Mouse (Mus musculus): ENCODE data around the gene Maml3. TPM values are rescaled to one million over a fixed set of nuclear protein-coding genes. Genes with fewer than 3 reads are reported as not detected.

The Maml3 gene
- polyA plus RNA-seq, 1 experiment from 2014 or later: 1.5 TPM

DNA sequence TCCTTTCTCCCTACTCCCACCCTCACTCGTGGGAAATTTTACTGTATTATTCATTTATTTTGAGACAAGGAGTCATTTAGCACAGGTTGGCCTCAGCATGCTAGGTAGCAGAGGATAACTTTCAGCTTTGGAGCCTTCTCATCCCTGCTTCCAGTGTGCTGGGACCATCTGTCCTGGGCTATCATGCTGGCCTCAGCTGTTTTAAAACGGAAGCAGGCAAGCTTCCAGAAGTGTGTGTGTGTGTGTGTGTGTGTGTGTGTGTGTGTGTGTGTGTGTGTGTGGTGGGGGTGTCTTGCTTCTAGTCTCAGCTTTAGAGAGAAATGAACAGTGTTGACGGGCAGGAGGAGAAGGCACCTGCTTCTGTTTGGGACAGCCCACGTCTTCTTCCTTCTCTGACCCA, 387.0 kb downstream of the Maml3 start:
- H3K4me3 ChIP-seq: no peak overlapping the region
- ATAC-seq: no peak
- peaks cover 47% of the 10 kb centered on the region for H3K4me1 ChIP-seq
- WGBS (ENCODE audit: insufficient replicate concordance): 66% methylated on average over 4 of the region's 4 CpGs
- H3K9ac ChIP-seq: no peak overlapping the region
- no peaks in the 10 kb centered on the region; the same call in 1 of the 2 replicates for H3K27me3 ChIP-seq (replicated peaks)
- no peak overlapping the region for H3K27ac ChIP-seq
- no peaks in the 10 kb centered on the region for H3K36me3 ChIP-seq
- no peaks in the 10 kb centered on the region for H3K9me3 ChIP-seq (replicated peaks)
- no peak overlapping the region for H3K4me2 ChIP-seq

DNA sequence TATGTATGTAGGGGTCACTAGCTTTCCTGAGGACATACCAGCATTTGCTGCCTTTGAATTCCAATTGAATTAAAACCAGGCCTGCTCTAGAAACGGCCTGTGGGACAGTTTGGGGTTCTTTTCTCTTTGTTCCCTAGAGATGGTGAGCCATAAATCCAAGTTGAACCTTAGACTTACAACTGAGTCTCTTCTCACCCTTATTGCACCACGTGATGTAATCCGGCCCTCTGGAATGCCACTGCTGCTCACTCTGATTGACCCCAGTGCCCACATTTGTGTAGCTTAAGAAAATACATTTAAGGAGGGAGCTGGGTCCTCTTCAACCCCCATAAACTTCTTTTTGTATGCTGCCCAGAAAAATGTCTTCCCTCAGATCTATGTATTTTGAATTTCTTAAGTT, 387.4 kb downstream of the Maml3 start:
- Histone ChIP-seq H3K4me1 (peaks cover 51% of the 10 kb centered on the region), H3K36me3 (no peaks in the 10 kb centered on the region), H3K27ac (no peak overlapping the region), H3K4me2 (no peak overlapping the region), H3K4me3 (no peak overlapping the region), H3K9ac (no peak overlapping the region), H3K9me3 (replicated peaks) (no peaks in the 10 kb centered on the region), H3K27me3 (replicated peaks) (no peaks in the 10 kb centered on the region; the same call in 1 of the 2 replicates)
- ATAC-seq: no peak
- WGBS (ENCODE audit: insufficient replicate concordance): 76% methylated on average over 3 of the region's 3 CpGs

DNA sequence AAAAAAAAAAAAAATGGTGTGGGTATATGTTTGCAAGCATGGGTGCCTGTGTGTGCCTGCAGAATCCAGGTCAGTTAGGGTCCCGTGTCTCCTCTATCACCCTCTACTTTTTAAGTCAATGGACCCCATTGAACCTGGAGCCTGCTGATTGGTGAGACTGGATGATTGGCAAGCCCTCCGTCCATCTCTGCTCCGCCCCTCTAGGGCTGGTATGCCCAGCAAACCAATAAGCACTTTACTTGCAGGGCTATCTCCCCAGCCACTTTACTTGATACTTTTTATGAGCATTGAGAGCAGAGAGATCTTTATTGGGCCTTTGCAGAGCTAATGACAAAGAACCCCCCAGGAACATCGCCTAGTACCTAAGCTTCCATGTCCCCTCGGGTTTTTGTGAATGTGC, 390.4 kb downstream of the Maml3 start:
- H3K4me3 ChIP-seq: no peak overlapping the region
- peak; percentile 50; the same call in 1 of the 2 replicates for ATAC-seq
- WGBS (ENCODE audit: insufficient replicate concordance): 66% methylated on average over 5 of the region's 5 CpGs
- no peaks in the 10 kb centered on the region for H3K27me3 ChIP-seq (replicated peaks)
- H3K36me3 ChIP-seq: no peaks in the 10 kb centered on the region
- H3K4me1 ChIP-seq: peaks cover 72% of the 10 kb centered on the region
- H3K4me2 ChIP-seq: no peak overlapping the region
- no peak overlapping the region for H3K9ac ChIP-seq
- no peaks in the 10 kb centered on the region for H3K9me3 ChIP-seq (replicated peaks)
- H3K27ac ChIP-seq: no peak overlapping the region

DNA sequence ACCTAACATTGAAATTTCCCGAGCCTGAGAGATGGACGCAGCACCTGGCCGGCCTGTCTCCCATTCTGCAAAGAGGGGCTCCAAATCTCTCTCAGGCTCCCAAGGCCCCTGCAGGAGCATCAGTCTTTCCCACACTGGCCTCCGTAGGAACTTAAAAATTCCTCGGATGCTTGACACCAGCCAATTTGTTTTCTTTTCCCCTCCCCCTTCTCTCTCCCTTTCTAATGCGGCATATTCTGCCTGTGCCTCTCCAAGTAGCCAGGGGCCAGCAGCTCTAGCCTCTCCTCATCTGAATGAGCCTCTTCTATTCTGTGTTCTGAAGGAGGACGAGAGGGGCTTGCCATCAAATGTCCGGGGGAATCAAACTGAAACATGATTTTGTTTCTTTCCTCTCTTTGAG, 391.6 kb downstream of the Maml3 start:
- Histone ChIP-seq H3K4me1 (peaks cover 83% of the 10 kb centered on the region), H3K9ac (no peak overlapping the region), H3K4me3 (no peak overlapping the region), H3K36me3 (no peaks in the 10 kb centered on the region), H3K4me2 (peak overlapping the region; percentile 42; the same call in 1 of the 2 replicates), H3K27me3 (replicated peaks) (no peaks in the 10 kb centered on the region), H3K9me3 (replicated peaks) (no peaks in the 10 kb centered on the region), H3K27ac (peak overlapping the region; percentile 77)
- 55% methylated on average over 8 of the region's 8 CpGs for WGBS (ENCODE audit: insufficient replicate concordance)
- no peak for ATAC-seq

DNA sequence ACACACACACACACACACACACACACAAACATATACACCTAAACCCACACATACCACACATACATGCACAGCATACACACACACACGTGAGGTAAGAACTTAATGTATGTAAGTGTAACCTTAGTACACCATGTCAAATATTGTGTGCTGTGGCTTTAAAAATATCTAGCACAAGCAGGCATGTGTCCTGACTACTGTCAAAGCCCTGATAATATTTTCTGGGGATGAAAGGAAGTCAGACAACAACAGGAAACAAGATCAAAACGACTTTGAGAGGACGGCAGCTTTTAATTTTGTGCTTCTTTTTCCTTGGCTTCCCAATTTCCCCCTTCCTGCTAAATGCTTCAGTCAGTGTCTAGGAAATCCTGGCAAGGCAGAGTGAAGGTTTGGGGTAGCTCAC, 392.5 kb downstream of the Maml3 start:
- peak overlapping the region; percentile 42 for H3K4me2 ChIP-seq
- no peaks in the 10 kb centered on the region for H3K27me3 ChIP-seq (replicated peaks)
- no peak overlapping the region for H3K4me3 ChIP-seq
- WGBS (ENCODE audit: insufficient replicate concordance): 12% methylated on average over 3 of the region's 3 CpGs
- peaks cover 78% of the 10 kb centered on the region for H3K4me1 ChIP-seq
- no peaks in the 10 kb centered on the region for H3K9me3 ChIP-seq (replicated peaks)
- H3K9ac ChIP-seq: peak overlapping the region; percentile 61
- H3K36me3 ChIP-seq: no peaks in the 10 kb centered on the region
- peak overlapping the region; percentile 77 for H3K27ac ChIP-seq
- ATAC-seq: peak; percentile 74

DNA sequence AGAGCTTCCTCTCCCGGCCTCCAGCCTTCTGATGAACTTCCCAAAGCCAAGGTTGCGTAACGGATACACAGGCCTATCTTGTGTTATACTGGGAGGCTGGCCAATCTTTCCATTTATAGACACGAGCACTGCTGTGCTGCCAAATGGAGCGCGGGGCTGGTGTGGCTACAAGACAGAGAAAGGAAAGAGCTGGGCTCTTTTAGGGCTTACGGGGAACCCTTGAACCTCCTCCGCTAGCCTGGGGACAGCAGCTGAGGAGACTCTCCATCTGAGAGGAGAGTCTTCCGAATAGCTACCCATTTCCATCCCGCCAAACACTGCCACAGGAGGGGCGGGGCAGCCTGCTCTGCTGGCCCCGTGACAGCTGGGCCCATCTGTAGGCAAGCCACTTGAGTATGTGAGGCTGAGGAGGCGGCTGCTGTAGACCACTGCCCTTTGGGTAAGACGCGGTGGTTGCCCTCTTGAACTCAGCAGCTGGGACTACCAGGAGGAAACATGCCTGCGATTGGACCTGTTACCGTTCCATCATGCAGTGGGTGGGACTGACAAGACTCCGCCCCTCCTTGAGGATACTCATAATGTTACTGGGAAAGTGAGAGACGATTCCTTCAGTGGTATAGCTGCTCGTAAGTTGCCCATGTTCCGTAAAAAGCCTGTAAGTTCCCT, 396.0 kb downstream of the Maml3 start:
- H3K36me3 ChIP-seq: no peaks in the 10 kb centered on the region
- peak overlapping the region; percentile 55 for H3K4me2 ChIP-seq
- WGBS (ENCODE audit: insufficient replicate concordance): 68% methylated on average over 21 of the region's 21 CpGs
- H3K4me3 ChIP-seq: peak overlapping the region; percentile 25
- no peaks in the 10 kb centered on the region for H3K27me3 ChIP-seq (replicated peaks)
- H3K27ac ChIP-seq: peak overlapping the region; percentile 70
- H3K9me3 ChIP-seq (replicated peaks): no peaks in the 10 kb centered on the region
- peak; percentile 66 for ATAC-seq
- H3K9ac ChIP-seq: no peak overlapping the region
- H3K4me1 ChIP-seq: peaks cover 55% of the 10 kb centered on the region

DNA sequence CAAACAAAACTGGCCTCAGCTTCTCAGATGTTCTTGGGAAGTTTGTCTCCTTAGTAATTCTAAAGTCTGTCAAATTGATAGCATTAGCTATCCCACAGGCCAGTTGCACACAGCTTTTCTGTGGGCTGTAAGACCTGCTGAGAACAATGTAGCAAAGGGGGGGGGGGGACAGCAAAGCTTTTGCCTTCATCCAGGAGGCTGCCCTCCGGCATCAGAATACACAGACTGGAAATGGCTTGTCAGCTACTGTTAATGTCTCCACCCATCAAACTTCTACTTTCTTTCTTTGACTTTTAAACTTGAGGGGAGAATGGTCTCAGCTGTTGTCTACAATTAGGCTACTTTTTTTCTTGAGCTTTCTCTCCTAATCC, 396.5 kb downstream of the Maml3 start:
- Histone ChIP-seq H3K4me3 (no peak overlapping the region), H3K36me3 (no peaks in the 10 kb centered on the region), H3K27me3 (replicated peaks) (no peaks in the 10 kb centered on the region), H3K27ac (peak overlapping the region; percentile 70), H3K9ac (no peak overlapping the region), H3K9me3 (replicated peaks) (no peaks in the 10 kb centered on the region), H3K4me2 (no peak overlapping the region), H3K4me1 (peaks cover 50% of the 10 kb centered on the region)
- 60% methylated on average over 1 of the region's 1 CpGs for WGBS (ENCODE audit: insufficient replicate concordance)
- ATAC-seq: no peak

DNA sequence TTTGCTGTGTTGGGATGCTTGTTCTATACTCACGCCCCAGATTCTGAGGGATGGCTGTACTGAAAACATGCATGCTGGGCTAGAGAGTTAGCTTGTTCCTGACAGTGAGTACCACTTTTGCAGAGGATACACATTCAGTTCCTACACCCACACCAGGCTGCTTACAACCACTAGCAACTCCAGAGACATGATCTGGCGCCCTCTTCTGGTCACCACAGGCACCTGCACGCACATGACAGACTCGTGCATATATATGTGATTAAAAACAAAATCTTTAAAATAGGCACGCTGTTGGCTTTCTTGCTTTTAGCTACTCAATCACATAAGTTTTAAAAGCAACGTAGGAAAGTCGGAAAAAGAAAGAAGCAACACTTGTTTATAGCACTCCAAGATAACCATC, 399.7 kb downstream of the Maml3 start:
- ATAC-seq: no peak
- Histone ChIP-seq H3K4me1 (peaks cover 50% of the 10 kb centered on the region), H3K4me2 (no peak overlapping the region), H3K4me3 (no peak overlapping the region), H3K27me3 (replicated peaks) (peaks cover 22% of the 10 kb centered on the region), H3K9ac (no peak overlapping the region), H3K9me3 (replicated peaks) (no peaks in the 10 kb centered on the region), H3K27ac (no peak overlapping the region), H3K36me3 (no peaks in the 10 kb centered on the region)
- WGBS (ENCODE audit: insufficient replicate concordance): 72% methylated on average over 7 of the region's 7 CpGs

DNA sequence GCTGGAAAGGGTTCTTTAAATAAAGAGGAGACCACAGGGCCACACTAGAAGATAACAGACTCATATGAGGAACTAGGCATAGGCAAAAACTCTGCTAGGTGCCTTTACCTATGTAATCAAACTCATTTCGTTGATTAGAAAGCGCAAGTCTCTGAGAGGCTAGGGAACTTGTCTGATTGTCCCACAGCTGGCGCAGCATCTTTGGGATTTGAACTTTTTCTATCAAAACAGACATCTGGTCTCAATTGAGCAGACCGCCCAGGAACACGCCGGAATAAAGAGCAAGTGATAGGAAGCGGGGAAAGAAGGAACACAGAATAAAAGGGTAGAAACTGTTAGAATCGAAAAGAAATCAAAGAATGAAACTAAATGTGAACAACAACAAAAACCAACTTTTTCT, 401.4 kb downstream of the Maml3 start:
- peaks cover 24% of the 10 kb centered on the region for H3K27me3 ChIP-seq (replicated peaks)
- peaks cover 35% of the 10 kb centered on the region for H3K4me1 ChIP-seq
- H3K27ac ChIP-seq: no peak overlapping the region
- no peaks in the 10 kb centered on the region for H3K36me3 ChIP-seq
- no peak overlapping the region for H3K4me2 ChIP-seq
- H3K9me3 ChIP-seq (replicated peaks): no peaks in the 10 kb centered on the region
- no peak overlapping the region for H3K4me3 ChIP-seq
- ATAC-seq: no peak
- WGBS (ENCODE audit: insufficient replicate concordance): 63% methylated on average over 8 of the region's 8 CpGs
- no peak overlapping the region for H3K9ac ChIP-seq

DNA sequence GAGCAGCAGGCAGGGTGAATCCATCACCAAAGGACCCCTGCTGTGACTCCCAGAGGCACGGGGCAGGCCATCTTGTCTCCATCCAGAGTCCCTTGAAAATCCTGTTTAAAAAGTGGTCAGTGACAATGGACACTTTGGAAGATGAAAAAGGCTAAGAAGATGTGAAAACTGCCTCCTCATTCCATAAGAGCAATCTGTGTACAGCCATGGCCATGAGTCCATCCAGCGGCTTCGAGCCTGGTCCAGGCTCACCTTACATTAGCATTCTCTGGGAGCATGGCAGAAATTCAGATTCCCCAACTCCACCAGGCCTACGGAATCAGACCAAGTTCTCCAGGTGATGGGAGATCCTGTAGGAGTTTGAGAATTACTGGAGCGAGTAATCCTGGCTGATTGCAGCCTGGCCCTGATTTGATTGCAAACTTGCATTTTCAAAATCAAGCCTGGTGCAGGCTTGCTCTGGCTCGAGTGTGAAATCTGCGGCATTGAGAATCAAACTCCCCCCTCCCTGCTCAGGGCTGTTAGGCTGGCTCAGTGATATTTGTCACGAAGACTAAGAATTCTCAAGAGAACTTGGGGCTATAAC, 402.1 kb downstream of the Maml3 start:
- peaks cover 24% of the 10 kb centered on the region for H3K27me3 ChIP-seq (replicated peaks)
- ATAC-seq: no peak
- no peaks in the 10 kb centered on the region for H3K9me3 ChIP-seq (replicated peaks)
- no peak overlapping the region for H3K4me3 ChIP-seq
- H3K4me1 ChIP-seq: peaks cover 29% of the 10 kb centered on the region
- H3K4me2 ChIP-seq: no peak overlapping the region
- no peak overlapping the region for H3K9ac ChIP-seq
- no peak overlapping the region for H3K27ac ChIP-seq
- 74% methylated on average over 8 of the region's 8 CpGs for WGBS (ENCODE audit: insufficient replicate concordance)
- no peaks in the 10 kb centered on the region for H3K36me3 ChIP-seq

DNA sequence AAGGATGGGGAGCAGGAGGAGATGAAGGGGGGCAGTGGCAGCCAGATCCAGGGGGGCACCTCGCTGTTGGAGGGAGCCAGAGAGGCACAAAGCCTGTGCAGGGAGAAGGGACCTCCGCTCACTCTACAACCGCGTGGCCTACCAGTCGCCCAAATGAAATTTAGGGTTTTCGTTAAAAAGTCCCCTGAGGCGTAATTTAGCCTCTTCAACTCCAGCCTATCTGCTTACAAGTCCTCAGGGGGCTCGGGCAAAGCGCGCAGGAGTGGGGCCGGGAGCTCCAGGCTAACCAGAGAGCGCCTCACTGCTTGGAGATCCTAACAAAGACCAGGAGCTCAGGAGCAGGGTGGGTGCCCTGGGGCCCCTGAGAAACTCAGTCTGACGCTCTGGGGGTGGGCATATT, 402.9 kb downstream of the Maml3 start:
- peak overlapping the region; percentile 53 for H3K4me3 ChIP-seq
- peak overlapping the region; percentile 61 for H3K9ac ChIP-seq
- 26% methylated on average over 13 of the region's 13 CpGs for WGBS (ENCODE audit: insufficient replicate concordance)
- peaks cover 1% of the 10 kb centered on the region; the same call in 1 of the 2 replicates for H3K36me3 ChIP-seq
- peak; percentile 27; the same call in 1 of the 2 replicates for ATAC-seq
- H3K4me2 ChIP-seq: peak overlapping the region; percentile 87
- no peaks in the 10 kb centered on the region for H3K9me3 ChIP-seq (replicated peaks)
- peaks cover 24% of the 10 kb centered on the region for H3K27me3 ChIP-seq (replicated peaks)
- H3K27ac ChIP-seq: no peak overlapping the region
- peaks cover 29% of the 10 kb centered on the region for H3K4me1 ChIP-seq

DNA sequence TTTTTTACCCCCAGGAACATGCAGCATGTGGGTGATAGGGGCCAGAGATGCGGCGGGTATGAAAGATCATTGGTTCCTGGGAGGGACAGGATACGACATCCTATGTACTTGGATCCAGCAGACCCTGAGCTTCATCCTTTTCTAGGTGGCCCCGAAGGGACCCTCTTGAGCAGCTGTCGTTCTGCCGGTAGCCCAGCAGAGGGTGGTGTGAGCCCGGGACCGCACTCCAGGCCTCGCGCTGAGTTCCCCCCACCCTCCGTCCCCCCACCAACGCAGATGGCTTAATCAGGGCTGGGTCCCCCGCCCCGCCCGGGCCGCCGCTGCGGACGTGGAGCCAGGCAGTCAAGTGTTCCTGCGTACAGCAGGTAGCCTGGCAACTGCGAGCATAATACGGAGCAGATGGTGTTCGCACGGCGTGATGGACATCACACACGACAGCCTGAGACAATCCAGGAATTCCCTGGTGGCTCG, 403.6 kb downstream of the Maml3 start:
- Histone ChIP-seq H3K9ac (peak overlapping the region; percentile 61), H3K36me3 (peaks cover 7% of the 10 kb centered on the region; the same call in 1 of the 2 replicates), H3K4me3 (peak overlapping the region; percentile 53), H3K4me2 (peak overlapping the region; percentile 87), H3K27me3 (replicated peaks) (peaks cover 24% of the 10 kb centered on the region), H3K27ac (no peak overlapping the region), H3K9me3 (replicated peaks) (no peaks in the 10 kb centered on the region), H3K4me1 (peaks cover 29% of the 10 kb centered on the region)
- ATAC-seq: peak; percentile 80
- 2% methylated on average over 27 of the region's 27 CpGs for WGBS (ENCODE audit: insufficient replicate concordance)

Measured in liver, embryonic 12.5 days (tissue).